Mouse (Mus musculus) lung, embryonic 14.5 days (tissue): ENCODE results near the gene Plekho2. TPM values are rescaled to one million over a fixed set of nuclear protein-coding genes. Genes with fewer than 3 reads are reported as not detected.

ENCODE experiments used
- ATAC-seq: fragments of 200-750 bp; cut with Nextera tagmentation; 2 replicates; pipeline ENCODE4 v1.8.0; 2017; ENCODE audit warnings: mild to moderate bottlenecking, moderate TSS enrichment, moderate library complexity; ENCODE audit not compliant: insufficient read depth
- DNase-seq: peaks from one replicate; pipeline ENCODE4 v3.0.0-alpha.2; 2015
- H3K27ac ChIP-seq: fragments of 300-500 bp; sonication (generic); 2 replicates; pipeline ENCODE4 v1.5.1; 2014; ENCODE audit warnings: low read depth, mild to moderate bottlenecking, moderate library complexity
- H3K27me3 ChIP-seq: fragments of 300-500 bp; sonication (generic); 2 replicates; pipeline ENCODE4 v1.6.1; 2014; ENCODE audit warnings: low read length, control low read depth; ENCODE audit not compliant: insufficient read depth
- H3K36me3 ChIP-seq: fragments of 300-500 bp; sonication (generic); 2 replicates; pipeline ENCODE4 v1.6.1; 2014; ENCODE audit warnings: control low read depth; ENCODE audit not compliant: insufficient read depth
- H3K4me1 ChIP-seq: fragments of 300-500 bp; sonication (generic); 2 replicates; pipeline ENCODE4 v1.6.1; 2014; ENCODE audit warnings: antibody characterized with exemption, control low read depth; ENCODE audit not compliant: insufficient read depth
- H3K4me2 ChIP-seq: fragments of 300-500 bp; sonication (generic); 2 replicates; pipeline ENCODE4 v1.6.1; 2014; ENCODE audit warnings: mild to moderate bottlenecking
- H3K4me3 ChIP-seq: fragments of 300-500 bp; sonication (generic); 2 replicates; pipeline ENCODE4 v1.5.1; 2014; ENCODE audit warnings: low read depth, low read length
- H3K9ac ChIP-seq: fragments of 300-500 bp; sonication (generic); 2 replicates; pipeline ENCODE4 v1.6.1; 2014
- H3K9me3 ChIP-seq: fragments of 300-500 bp; sonication (generic); 2 replicates; pipeline ENCODE4 v1.6.1; 2016; ENCODE audit warnings: low read depth, low read length, control low read depth
- CTCF ChIP-seq: IDR thresholded peaks from 2 replicates; pipeline ENCODE4 v1.5.1; 2016; ENCODE audit warnings: antibody characterized with exemption, low read depth
- WGBS: fragments of 180-500 bp; shearing (Covaris S2); extraction: QIAGEN DNeasy Blood & Tissue Kit; methylation state at CpG from one replicate; pipeline ENCODE4 v1.1.7; 2014; 5-methylcytosine and 5-hydroxymethylcytosine counted together
- polyA plus RNA-seq: library from polyadenylated mRNA; unstranded; fragments of >200 nt; fragmentation: Nextera tagmentation; extraction: Ambion mirVana; gene quantifications from 2 replicates; pipeline ENCODE4 v1.2.1, GENCODE M21; 2014

Gene Plekho2
- 20.9 and 21.8 TPM in 2 replicates for polyA plus RNA-seq

DNA sequence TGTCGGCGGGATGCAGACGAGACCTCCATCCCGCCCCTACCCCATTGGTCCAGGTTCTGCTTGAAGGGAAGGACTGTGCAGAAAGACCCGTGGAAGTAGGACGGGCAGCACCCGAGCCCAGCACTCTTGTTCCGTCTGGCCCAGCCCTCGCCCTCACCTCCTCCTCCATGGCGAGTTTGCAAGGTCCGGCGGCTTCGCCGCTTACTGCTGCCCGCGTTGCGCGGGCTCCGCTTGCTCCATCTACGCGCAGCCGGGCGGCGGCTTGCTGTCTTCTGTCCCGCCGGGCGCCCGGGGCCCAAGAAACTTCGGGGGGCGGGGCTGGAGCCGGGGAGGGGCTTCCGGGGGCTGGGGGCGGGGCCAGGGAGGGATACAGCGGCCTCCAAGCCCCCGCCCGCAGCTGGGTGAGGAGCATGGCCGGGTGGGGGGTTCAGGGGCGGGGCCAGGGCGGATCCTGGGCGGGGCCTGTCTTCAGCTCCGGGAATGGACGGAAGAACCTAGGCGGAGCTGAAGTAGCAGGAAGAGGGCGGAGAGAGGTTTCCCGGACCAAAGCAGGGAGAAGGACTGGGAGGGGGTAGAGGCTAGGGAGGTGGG, at the start of gene Plekho2:
Gene Plekho2, minus strand, starts transcription at position 260 of the 591 bp plus-strand sequence.
- WGBS: under 1% methylated on average over 43 of the region's 45 CpGs
- Histone ChIP-seq H3K4me1 (peaks cover 31% of the 10 kb centered on the region), H3K4me2 (peak within 1 kb of the TSS; percentile 74), H3K4me3 (peak within 1 kb of the TSS; percentile 70), H3K27me3 (no peaks in the 10 kb centered on the region), H3K36me3 (no peaks in the 10 kb centered on the region), H3K27ac (peak within 1 kb of the TSS; percentile 88), H3K9me3 (no peaks in the 10 kb centered on the region), H3K9ac (peak within 1 kb of the TSS; percentile 63)
- ATAC-seq (peak; percentile 87), DNase-seq (peak; percentile 96)
- no peak for TF ChIP-seq CTCF

DNA sequence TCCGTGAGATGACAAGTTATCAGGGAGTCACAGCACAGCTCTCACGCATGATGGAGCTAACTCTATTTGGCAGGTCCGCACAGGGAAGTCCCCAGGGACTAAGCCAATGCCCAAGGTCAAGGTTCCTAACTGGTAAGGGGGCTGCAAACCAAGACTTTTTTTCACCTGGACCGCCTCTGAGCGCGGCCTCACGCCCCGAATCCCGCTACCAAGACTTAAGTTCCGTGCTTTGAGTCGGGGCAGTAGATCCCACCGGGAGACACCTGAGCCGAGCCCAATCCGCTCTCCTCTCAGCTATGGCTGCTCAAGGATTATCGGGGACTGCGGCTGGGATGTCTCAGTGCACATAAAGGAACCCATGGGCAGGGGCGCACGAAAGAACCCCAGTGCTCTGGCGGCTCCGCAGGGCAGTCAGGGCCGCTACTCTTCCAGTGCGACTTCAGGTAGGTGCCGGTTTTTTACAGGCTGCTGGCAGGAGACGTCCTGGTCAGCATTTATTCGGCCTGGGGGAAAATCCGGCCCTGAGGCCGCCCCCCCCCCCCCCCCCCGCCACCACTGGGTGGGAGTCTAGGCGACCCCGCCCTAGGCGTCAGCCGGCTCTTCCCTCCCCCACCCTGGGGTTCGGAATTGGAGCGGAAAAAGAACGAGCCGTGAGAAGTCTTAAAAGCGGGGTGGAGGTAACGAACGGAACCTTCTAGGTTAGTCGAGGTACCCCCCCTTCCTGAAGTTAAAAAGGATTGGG, 49.4 kb upstream of the Plekho2 start, which contains the start of gene Rbpms2:
Gene Rbpms2, plus strand, starts transcription at position 624 of the 742 bp plus-strand sequence.
- H3K36me3 ChIP-seq: no peaks in the 10 kb centered on the region
- no peaks in the 10 kb centered on the region for H3K4me1 ChIP-seq
- no peak for TF ChIP-seq CTCF
- ATAC-seq: no peak
- H3K27me3 ChIP-seq: peaks cover 20% of the 10 kb centered on the region
- H3K27ac ChIP-seq: peak within 1 kb of the TSS; percentile 67
- under 1% methylated on average over 39 of the region's 40 CpGs for WGBS
- H3K9ac ChIP-seq: peak within 1 kb of the TSS; percentile 74
- H3K9me3 ChIP-seq: no peaks in the 10 kb centered on the region
- peak within 1 kb of the TSS; percentile 96 for H3K4me2 ChIP-seq
- DNase-seq: peak; percentile 40
- peak within 1 kb of the TSS; percentile 77 for H3K4me3 ChIP-seq

DNA sequence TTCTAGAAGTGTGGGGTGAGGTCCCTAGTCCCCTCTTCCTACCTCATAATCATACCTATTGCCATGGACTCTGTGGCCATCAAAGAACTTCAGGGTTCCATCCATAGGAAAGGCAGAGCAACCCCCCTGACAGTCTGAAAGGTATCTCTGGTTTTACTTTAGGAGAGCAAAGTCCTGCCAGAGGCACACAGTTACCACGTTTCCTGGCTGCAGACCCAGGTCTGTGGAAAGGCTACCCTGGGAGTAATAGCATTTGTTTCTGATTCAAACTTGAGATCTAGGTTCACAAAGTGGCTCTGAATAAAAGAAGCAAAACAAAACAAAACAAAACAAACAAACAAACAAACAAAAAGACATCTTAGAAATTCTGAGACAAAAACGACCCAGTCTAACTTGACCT, 44.4 kb upstream of the Plekho2 start:
- Histone ChIP-seq H3K9me3 (no peaks in the 10 kb centered on the region), H3K4me2 (no peak overlapping the region), H3K27me3 (peaks cover 12% of the 10 kb centered on the region), H3K4me1 (no peaks in the 10 kb centered on the region), H3K9ac (no peak overlapping the region), H3K4me3 (no peak overlapping the region), H3K27ac (no peak overlapping the region), H3K36me3 (no peaks in the 10 kb centered on the region)
- WGBS: 69% methylated on average over 2 of the region's 2 CpGs
- no peak for ATAC-seq
- TF ChIP-seq CTCF: no peak
- no peak for DNase-seq

DNA sequence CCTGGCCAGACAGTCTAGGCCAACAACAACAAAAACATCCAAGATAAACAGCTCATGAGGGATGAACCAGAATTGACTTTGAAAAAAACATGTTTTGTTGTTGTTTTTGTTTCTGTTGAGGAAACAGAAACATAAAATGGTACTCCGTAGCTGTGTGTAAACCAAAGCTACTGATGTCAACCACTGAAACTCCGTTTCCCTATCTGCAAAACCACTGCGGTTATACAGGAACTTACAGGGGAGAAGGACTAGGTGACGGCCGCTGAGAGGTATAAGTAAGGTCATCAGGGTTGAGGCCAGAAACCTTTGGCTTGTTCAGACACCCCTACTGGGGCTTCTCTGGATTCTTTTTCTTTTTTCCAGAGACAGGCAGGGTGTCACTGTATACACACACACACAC, 43.0 kb upstream of the Plekho2 start:
- no peak overlapping the region for H3K9ac ChIP-seq
- H3K4me2 ChIP-seq: no peak overlapping the region
- no peak for DNase-seq
- no peak overlapping the region for H3K27ac ChIP-seq
- no peak for ATAC-seq
- H3K36me3 ChIP-seq: no peaks in the 10 kb centered on the region
- peaks cover 1% of the 10 kb centered on the region; the same call in 1 of the 2 replicates for H3K27me3 ChIP-seq
- H3K4me1 ChIP-seq: no peaks in the 10 kb centered on the region
- WGBS: 80% methylated on average over 5 of the region's 5 CpGs
- H3K9me3 ChIP-seq: no peaks in the 10 kb centered on the region
- no peak overlapping the region for H3K4me3 ChIP-seq
- no peak for TF ChIP-seq CTCF

DNA sequence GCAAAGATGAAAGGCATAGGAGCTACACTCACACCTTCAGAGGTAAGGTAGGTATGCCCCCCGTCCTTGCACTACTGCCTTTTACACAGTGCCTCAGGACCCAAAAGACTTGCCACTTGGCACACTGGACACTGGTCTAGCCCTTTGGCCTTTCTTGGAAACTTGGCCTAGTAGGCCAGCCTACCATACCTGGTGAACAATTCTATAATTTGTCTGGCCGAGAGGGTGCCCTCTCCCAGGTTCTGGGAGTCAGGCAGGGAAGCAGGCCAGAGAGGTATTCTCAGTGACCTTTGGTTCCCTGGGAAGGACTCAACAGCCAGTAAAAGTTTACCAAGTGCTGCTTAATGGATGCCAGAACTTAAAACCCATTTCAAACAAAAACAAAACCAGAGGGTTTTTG, 41.8 kb upstream of the Plekho2 start:
- DNase-seq (no peak), ATAC-seq (no peak)
- Histone ChIP-seq H3K9ac (no peak overlapping the region), H3K27ac (no peak overlapping the region), H3K27me3 (no peaks in the 10 kb centered on the region), H3K4me1 (no peaks in the 10 kb centered on the region), H3K4me2 (no peak overlapping the region), H3K9me3 (no peaks in the 10 kb centered on the region), H3K4me3 (no peak overlapping the region), H3K36me3 (no peaks in the 10 kb centered on the region)
- no peak for TF ChIP-seq CTCF
- WGBS: 72% methylated on average over 2 of the region's 2 CpGs

DNA sequence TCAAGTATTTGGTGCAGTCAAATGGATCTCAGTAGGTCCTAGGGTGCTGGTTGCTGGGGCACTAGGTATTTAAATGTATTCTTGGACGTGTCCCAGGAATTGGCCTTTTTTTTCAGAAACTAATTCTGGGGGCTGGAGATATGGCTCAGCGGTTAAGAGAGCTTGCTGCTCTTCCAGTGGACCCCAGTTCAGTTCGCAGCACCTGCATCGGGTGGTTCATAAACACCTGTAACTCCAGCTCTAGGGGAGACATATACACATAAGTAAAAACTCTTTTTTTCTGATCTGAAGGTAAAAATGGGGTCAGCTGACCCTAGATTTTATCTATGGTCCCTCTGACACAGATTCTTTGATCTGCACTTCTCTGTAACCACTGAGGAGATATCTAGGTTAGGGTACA, 41.4 kb upstream of the Plekho2 start:
- no peaks in the 10 kb centered on the region for H3K36me3 ChIP-seq
- no peak overlapping the region for H3K27ac ChIP-seq
- no peak overlapping the region for H3K4me2 ChIP-seq
- TF ChIP-seq CTCF: no peak
- 85% methylated on average over 4 of the region's 4 CpGs for WGBS
- DNase-seq (no peak), ATAC-seq (no peak)
- H3K9ac ChIP-seq: no peak overlapping the region
- H3K4me3 ChIP-seq: no peak overlapping the region
- H3K4me1 ChIP-seq: no peaks in the 10 kb centered on the region
- no peaks in the 10 kb centered on the region for H3K27me3 ChIP-seq
- no peaks in the 10 kb centered on the region for H3K9me3 ChIP-seq

DNA sequence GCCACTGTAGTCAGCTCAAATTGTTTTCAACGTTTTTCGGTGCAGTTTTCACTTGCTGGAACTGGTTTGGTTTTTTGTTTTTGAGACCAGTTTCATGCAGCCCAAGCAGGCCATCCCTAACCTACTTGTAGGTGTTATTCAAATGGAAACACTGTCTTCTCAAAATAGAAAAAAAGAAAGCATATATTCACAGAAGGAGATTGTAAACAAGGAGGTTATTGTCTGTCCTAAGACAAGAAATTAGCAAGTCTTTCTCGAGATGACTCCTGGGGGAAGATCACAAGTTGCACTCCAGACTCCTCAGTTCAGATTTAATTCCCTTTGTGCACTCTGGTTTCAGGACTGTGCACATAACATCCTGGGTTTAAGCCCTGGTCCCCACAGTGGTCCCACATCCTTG, 39.5 kb upstream of the Plekho2 start:
- no peak for ATAC-seq
- no peak overlapping the region for H3K27ac ChIP-seq
- no peak for TF ChIP-seq CTCF

More for the DNA sequence above, 39.5 kb upstream of the Plekho2 start:
- Histone ChIP-seq H3K9me3 (no peaks in the 10 kb centered on the region), H3K36me3 (no peaks in the 10 kb centered on the region), H3K4me2 (no peak overlapping the region), H3K4me3 (no peak overlapping the region), H3K9ac (no peak overlapping the region), H3K27me3 (no peaks in the 10 kb centered on the region), H3K4me1 (no peaks in the 10 kb centered on the region)
- no peak for DNase-seq
- WGBS: 59% methylated on average over 3 of the region's 3 CpGs
